Mouse (Mus musculus) ES-Bruce4 (cell line): ENCODE data around the gene Il10rb. TPM values are rescaled to one million over a fixed set of nuclear protein-coding genes. Genes with fewer than 3 reads are reported as not detected.

Source experiments
- H3K27ac ChIP-seq: 2 replicates; pipeline ENCODE4 v1.5.1; 2012; ENCODE audit warnings: low read length, inconsistent platforms; ENCODE audit not compliant: insufficient read depth
- H3K27me3 ChIP-seq: 2 replicates; pipeline ENCODE4 v1.6.1; 2012; ENCODE audit warnings: mild to moderate bottlenecking, low read length, inconsistent platforms; ENCODE audit not compliant: control insufficient read depth, poor library complexity, insufficient read depth, severe bottlenecking
- H3K36me3 ChIP-seq: 2 replicates; pipeline ENCODE4 v1.6.1; 2012; ENCODE audit warnings: inconsistent platforms, mild to moderate bottlenecking, low read length, moderate library complexity; ENCODE audit not compliant: control insufficient read depth, poor library complexity, insufficient read depth, severe bottlenecking
- H3K4me1 ChIP-seq: one replicate; pipeline ENCODE4 v1.8.1; 2011; ENCODE audit warnings: low read length; ENCODE audit not compliant: control insufficient read depth, insufficient read depth
- H3K4me3 ChIP-seq: 2 replicates; pipeline ENCODE4 v1.5.1; 2011; ENCODE audit warnings: low read depth, mild to moderate bottlenecking, low read length
- H3K9ac ChIP-seq: 2 replicates; pipeline ENCODE4 v1.6.1; 2012; ENCODE audit warnings: low read depth, mild to moderate bottlenecking, inconsistent platforms; ENCODE audit not compliant: poor library complexity, severe bottlenecking
- H3K9me3 ChIP-seq: replicated peaks from 2 replicates; pipeline ENCODE4 v1.6.1; 2012; ENCODE audit warnings: mild to moderate bottlenecking, low read length, inconsistent platforms; ENCODE audit not compliant: control insufficient read depth, poor library complexity, insufficient read depth, severe bottlenecking
- CTCF ChIP-seq: IDR thresholded peaks from one replicate; pipeline ENCODE4 v1.8.1; 2011; ENCODE audit warnings: low read depth, low read length
- EP300 ChIP-seq: IDR thresholded peaks from 2 replicates; pipeline ENCODE4 v1.6.1; 2011; ENCODE audit warnings: low read depth, low read length; ENCODE audit not compliant: insufficient read depth
- POLR2A ChIP-seq: IDR thresholded peaks from one replicate; pipeline ENCODE4 v1.8.1; 2011; ENCODE audit warnings: low read length; ENCODE audit not compliant: insufficient read depth
- polyA plus RNA-seq: library from polyadenylated mRNA; stranded (reverse); fragments of >200 nt; gene quantifications from 2 replicates; pipeline ENCODE4 v1.2.4, GENCODE M21; 2011; ENCODE audit warnings: low read depth; ENCODE audit not compliant: missing spikeins, insufficient read depth, insufficient read length

The Il10rb gene
- polyA plus RNA-seq, 1 experiment: 3.5 TPM

DNA sequence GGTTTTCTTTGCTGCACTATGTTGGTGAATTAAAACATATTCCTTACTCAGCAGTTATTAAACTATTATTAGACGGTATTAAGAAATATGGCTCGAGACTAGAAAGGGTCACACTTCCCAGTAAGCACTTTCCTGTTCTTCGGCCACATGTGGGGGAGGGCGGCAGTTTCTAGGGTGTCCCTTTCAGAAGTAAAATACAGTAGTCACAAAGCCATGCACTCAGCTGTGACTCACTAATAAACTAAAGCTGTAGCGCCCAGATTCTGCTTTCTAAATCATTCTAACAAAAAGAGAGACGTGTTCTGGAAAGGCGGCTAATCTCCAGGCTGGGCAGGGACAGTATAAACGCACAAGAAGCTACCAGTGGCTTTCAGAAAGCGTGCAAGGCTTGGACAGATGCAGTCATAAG, 55.8 kb downstream of the Il10rb start:
- no peak overlapping the region for H3K27ac ChIP-seq

DNA sequence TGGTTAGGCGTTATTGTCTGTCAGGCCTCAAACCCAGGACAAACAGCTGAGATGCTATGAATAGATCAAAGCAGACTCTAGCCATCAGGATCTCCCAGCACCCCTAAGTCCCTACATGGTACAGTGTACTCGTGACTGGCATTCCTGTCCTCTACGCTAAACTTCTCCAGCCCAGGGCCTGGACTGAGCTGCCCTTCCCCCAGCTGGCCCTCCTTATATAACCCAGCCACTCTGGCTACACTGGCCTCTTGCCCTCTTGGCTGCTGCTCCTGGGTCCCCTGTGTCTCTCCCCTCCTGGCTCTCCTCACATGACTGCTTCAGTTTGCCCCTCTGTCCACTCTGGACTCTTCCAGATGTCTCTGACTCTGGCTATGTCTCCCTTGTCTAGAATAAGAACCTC, 56.7 kb downstream of the Il10rb start:
- no peaks in the 10 kb centered on the region for H3K27me3 ChIP-seq
- H3K27ac ChIP-seq: no peak overlapping the region
- H3K4me3 ChIP-seq: no peak overlapping the region
- no peak overlapping the region for H3K9ac ChIP-seq
- H3K36me3 ChIP-seq: no peaks in the 10 kb centered on the region
- H3K9me3 ChIP-seq: no peaks in the 10 kb centered on the region
- TF ChIP-seq EP300 (no peak), CTCF (no peak), POLR2A (no peak)
- H3K4me1 ChIP-seq: no peaks in the 10 kb centered on the region

More for the DNA sequence above, 55.8 kb downstream of the Il10rb start:
- Histone ChIP-seq H3K9ac (no peak overlapping the region), H3K9me3 (no peaks in the 10 kb centered on the region), H3K4me3 (no peak overlapping the region), H3K4me1 (no peaks in the 10 kb centered on the region), H3K36me3 (no peaks in the 10 kb centered on the region), H3K27me3 (no peaks in the 10 kb centered on the region)
- TF ChIP-seq CTCF: no peak
- TF ChIP-seq EP300: no peak
- TF ChIP-seq POLR2A: no peak

DNA sequence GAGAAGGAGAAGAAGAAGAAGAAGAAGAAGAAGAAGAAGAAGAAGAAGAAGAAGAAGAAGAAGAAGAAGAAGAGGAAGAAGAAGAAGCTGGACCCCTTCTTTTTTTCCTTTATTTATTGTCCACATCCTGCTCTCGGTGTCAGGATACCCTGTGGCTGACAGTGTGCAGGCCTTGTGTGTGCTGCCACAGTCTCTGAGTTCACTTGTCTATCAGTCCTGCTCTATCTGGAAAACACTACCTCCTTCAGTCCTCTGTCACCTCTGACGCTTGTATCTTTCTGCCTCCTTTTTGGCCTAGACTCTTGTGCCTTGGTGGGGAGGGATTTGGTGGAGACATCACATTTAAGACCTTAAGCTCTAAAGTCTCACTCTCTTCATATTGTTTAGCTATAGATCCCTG, 57.4 kb downstream of the Il10rb start:
- peaks cover 3% of the 10 kb centered on the region for H3K9me3 ChIP-seq
- no peak overlapping the region for H3K27ac ChIP-seq
- H3K4me3 ChIP-seq: no peak overlapping the region
- no peaks in the 10 kb centered on the region for H3K4me1 ChIP-seq
- TF ChIP-seq CTCF (no peak), EP300 (no peak), POLR2A (no peak)
- no peaks in the 10 kb centered on the region for H3K27me3 ChIP-seq
- H3K36me3 ChIP-seq: no peaks in the 10 kb centered on the region
- H3K9ac ChIP-seq: no peak overlapping the region

DNA sequence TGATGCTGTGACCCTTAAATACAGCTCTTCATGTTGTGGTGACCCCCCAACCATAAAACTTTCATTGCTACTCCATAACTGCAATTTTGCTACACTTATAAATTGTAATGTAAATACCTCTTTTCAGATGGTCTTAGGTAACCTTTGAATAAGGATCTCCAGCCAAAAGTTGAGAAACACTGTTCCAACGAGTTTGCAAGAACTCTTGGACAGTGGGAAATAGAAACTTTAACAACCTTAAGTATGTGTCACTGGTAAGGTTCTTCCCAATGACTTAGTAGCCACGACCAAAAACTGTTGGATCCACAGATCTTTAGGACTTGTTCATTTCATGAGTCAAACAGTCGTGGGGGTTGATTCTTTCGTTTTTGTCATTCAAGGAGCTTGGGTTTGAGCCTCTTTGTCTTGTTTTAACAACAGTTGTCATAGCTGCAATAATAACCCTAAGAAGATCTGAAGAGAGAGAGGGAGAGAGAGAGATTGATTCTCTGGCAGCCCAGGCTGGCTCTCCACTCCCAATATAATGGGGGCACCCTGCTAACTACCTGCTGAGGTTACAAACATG, 58.0 kb downstream of the Il10rb start:
- H3K9me3 ChIP-seq: peaks cover 6% of the 10 kb centered on the region
- TF ChIP-seq CTCF (no peak), EP300 (no peak), POLR2A (no peak)
- no peak overlapping the region for H3K27ac ChIP-seq
- peak overlapping the region; percentile 92 for H3K4me3 ChIP-seq
- peak overlapping the region; percentile 81 for H3K9ac ChIP-seq
- no peaks in the 10 kb centered on the region for H3K4me1 ChIP-seq
- H3K36me3 ChIP-seq: no peaks in the 10 kb centered on the region
- no peaks in the 10 kb centered on the region for H3K27me3 ChIP-seq

DNA sequence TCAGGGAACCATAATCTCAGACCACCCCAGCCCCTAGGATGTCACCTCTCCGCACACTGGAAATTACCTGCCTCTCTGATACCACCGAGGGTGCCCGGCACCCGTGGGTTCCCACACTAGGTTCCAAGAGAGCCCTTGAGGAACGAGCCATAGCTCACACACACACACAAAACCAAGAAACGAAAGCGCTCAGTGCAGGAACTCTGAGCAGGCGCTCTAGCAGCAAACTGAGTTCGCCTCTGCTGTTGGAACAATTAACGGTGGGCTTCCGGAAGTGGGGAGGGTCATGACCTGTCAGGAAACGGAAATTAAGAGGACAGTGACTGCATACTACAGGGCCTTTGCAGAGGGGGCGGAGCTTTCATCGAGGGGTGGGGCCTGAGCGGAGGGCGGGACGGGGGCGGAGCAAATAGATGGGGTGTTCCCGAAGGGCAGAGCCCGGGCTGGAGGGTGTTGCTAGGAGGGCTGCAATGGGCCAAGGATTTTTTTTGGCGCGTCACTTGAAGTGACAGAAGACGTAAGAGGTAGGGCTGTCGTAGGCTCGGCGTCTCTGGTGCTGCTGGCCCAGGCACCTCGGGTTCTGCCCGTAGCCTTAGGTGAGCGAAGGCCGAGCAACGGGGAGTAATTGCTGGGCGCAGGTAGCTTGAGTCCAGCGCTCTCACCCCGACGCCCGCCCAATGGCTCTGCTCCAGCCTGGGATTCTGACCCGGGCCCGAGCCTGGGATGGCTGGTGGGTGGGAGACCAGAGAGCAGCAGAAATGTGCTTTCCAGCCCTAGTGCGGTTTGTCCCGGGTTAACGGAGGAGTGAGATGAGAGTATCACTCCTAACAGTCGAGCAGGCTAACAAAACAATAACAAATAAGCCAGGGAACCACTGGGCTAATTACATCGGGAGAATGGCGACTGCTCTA, 58.9 kb downstream of the Il10rb start:
- Histone ChIP-seq H3K4me1 (no peaks in the 10 kb centered on the region), H3K9me3 (peaks cover 6% of the 10 kb centered on the region), H3K27ac (no peak overlapping the region), H3K4me3 (peak overlapping the region; percentile 92), H3K27me3 (no peaks in the 10 kb centered on the region), H3K36me3 (no peaks in the 10 kb centered on the region), H3K9ac (peak overlapping the region; percentile 81)
- TF ChIP-seq POLR2A (peak; percentile 37), CTCF (no peak), EP300 (no peak)
